18 mouse cellular contexts compared by ENCODE assay signal in the genomic region with DNA sequence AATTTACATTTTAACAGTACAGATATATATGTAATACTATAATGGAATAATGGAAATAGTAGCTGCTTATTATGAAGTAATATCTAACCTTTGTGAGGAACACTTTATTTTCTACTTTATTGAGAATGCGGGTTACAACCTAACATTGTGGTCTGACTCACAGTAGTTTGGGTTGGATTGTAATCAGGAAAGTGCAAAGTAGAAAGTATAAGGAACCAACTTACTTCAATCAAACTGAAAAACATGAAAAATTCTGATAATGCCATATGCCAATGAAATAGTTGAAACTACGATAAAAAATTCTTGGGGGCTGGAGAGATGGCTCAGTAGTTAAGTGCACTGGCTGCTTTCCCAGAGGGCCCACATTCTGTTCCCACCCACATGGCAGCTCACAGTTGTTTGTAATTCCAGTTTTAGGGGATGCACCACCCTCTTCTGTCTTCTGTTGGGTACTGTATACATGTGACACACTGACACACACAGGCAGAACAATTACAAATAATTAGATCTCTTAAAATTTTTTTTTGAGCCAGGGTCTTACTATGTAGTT. TPM values are rescaled to one million over a fixed set of nuclear protein-coding genes. Genes with fewer than 3 reads are reported as not detected.
DNase-seq lines count a peak whose midpoint lies in the region; ATAC-seq and TF ChIP-seq lines count a peak whose summit lies in the region.
"Had no signal": no experiment of that assay in that cellular context is flagged by ENCODE, and none has a peak within 500 bp of the region (broad histone marks: within the 10 kb centered on the region; RNA-seq: fewer than 3 reads in every experiment).

No protein-coding gene starts in this region.

- DNase-seq in 416B (ENCODE audit: low read depth), result peak; percentile 40
- DNase-seq in brain, embryonic 14.5 days (ENCODE audit: low read depth), result peak; percentile 28
- DNase-seq in layer of hippocampus, postnatal 10 days (ENCODE audit: low spot score in 2 of 2), result peak; percentile 36 to 44
- DNase-seq in lung, postnatal 10 days, result no peak
- DNase-seq in gastrocnemius, postnatal 25 days, result no peak
- no peak for DNase-seq in heart, postnatal 4 days
- DNase-seq: adrenal gland, postnatal 36 days; cerebellum, adult 9-11 months; embryo, embryonic 11 days; gastrocnemius, adult 2 months; liver; liver, postnatal 0 days; lung, postnatal 36 days; spleen, adult 18-20 months; thymus, postnatal 14 days had no signal

- no peak for TF ChIP-seq CTCF in brain, embryonic 14.5 days (IDR thresholded peaks at IDR 0.05; ENCODE audit: borderline replicate concordance, extremely low read depth, insufficient read depth, insufficient read length)

- peak; percentile 10 for ATAC-seq in megakaryocyte progenitor cell, adult 5-6 weeks (replicated peaks; ENCODE audit: poor library complexity)
- ATAC-seq in erythroid progenitor cell, adult 5-6 weeks (replicated peaks; ENCODE audit: low FRiP score, poor library complexity, severe bottlenecking), result no peak
- ATAC-seq: intestine, embryonic 15.5 days; liver, postnatal 0 days had no signal

- no peak for TF ChIP-seq POLR2A in brain, embryonic 14.5 days (IDR thresholded peaks at IDR 0.05; ENCODE audit: borderline replicate concordance, extremely low read depth, insufficient read depth, insufficient read length, poor library complexity, severe bottlenecking)

RNA-seq across cellular contexts. Expression of a gene that starts 50.3 kb away (rescaled TPM):
- polyA plus RNA-seq in brain, embryonic 14.5 days (2012; rRNA removed), result 24.1 and 31.6 TPM in 2 replicates
- total RNA-seq in layer of hippocampus, postnatal 10 days (2021), result 10 to 100 TPM; 39.1 to 53.4 TPM
- total RNA-seq in megakaryocyte progenitor cell, adult 5-6 weeks (2015), result 79.6 and 82.5 TPM in 2 replicates
- 77.6 and 99.3 TPM in 2 replicates for total RNA-seq in megakaryocyte progenitor cell, adult 5-6 weeks (2017)
- total RNA-seq in gastrocnemius, postnatal 25 days (2021), result 10 to 100 TPM; 19.4 to 27.1 TPM
- total RNA-seq in erythroid progenitor cell, adult 5-6 weeks (2015; ENCODE audit: low replicate concordance), result 121 and 177 TPM in 2 replicates
- 229 and 248 TPM in 2 replicates for total RNA-seq in erythroid progenitor cell, adult 5-6 weeks (2017; ENCODE audit: low replicate concordance)
- total RNA-seq in heart, postnatal 4 days (2021), result 10 to 100 TPM; 52.3 to 56.4 TPM

Comparison
In these comparisons a context has a peak if more than half of its experiments do, and no peak if none do; other contexts are left out.
1. DNase-seq: peak in 416B (single experiment), brain, embryonic 14.5 days (single experiment) and layer of hippocampus, postnatal 10 days (2 of 2); none in lung, postnatal 10 days (single experiment), gastrocnemius, postnatal 25 days (single experiment) and heart, postnatal 4 days (single experiment).